Mouse (Mus musculus): ENCODE measurements around the gene Stmn3. TPM values are rescaled to one million over a fixed set of nuclear protein-coding genes. Genes with fewer than 3 reads are reported as not detected.
"Not testable (repeated sequence)": the region's sequence is repeated elsewhere in the genome, so short reads cannot be mapped to it uniquely, and the experiment has no call there.

The Stmn3 gene
- polyA plus RNA-seq, 1 experiment = not detected

- no peak overlapping the region for H3K27ac ChIP-seq (replicated peaks; ENCODE audit: low read depth, low read length)
- no peaks in the 10 kb centered on the region for H3K4me1 ChIP-seq (ENCODE audit: control insufficient read depth, insufficient read depth, insufficient read length, low read length)
These were observed 9.4 kb downstream of the Stmn3 start for GRCm38 (mm10) chr2:181304944-181305343.

GRCm38 (mm10) chr2:181302041-181302440, 12.3 kb downstream of the Stmn3 start:
- H3K4me1 ChIP-seq (ENCODE audit: control insufficient read depth, insufficient read depth, insufficient read length, low read length) = no peaks in the 10 kb centered on the region
- no peak overlapping the region for H3K4me3 ChIP-seq (ENCODE audit: insufficient read depth, low read depth, low read length)
- H3K27ac ChIP-seq (replicated peaks; ENCODE audit: low read depth, low read length) = no peak overlapping the region

More at GRCm38 (mm10) chr2:181304944-181305343, 9.4 kb downstream of the Stmn3 start:
- H3K4me3 ChIP-seq (ENCODE audit: insufficient read depth, low read depth, low read length) = no peak overlapping the region

GRCm38 (mm10) chr2:181290937-181291336, 23.4 kb downstream of the Stmn3 start:
- Histone ChIP-seq H3K27ac (replicated peaks; ENCODE audit: low read depth, low read length) (no peak overlapping the region), H3K4me3 (ENCODE audit: insufficient read depth, low read depth, low read length) (no peak overlapping the region), H3K4me1 (ENCODE audit: control insufficient read depth, insufficient read depth, insufficient read length, low read length) (no peaks in the 10 kb centered on the region; the same call in 1 of the 2 replicates)

GRCm38 (mm10) chr2:181288691-181289090, 25.6 kb downstream of the Stmn3 start:
- Histone ChIP-seq H3K4me1 (ENCODE audit: control insufficient read depth, insufficient read depth, insufficient read length, low read length) (no peaks in the 10 kb centered on the region; the same call in 1 of the 2 replicates), H3K4me3 (ENCODE audit: insufficient read depth, low read depth, low read length) (peak overlapping the region; percentile 91), H3K27ac (replicated peaks; ENCODE audit: low read depth, low read length) (no peak overlapping the region; the same call in 1 of the 2 replicates)

GRCm38 (mm10) chr2:181287958-181288350, 26.3 kb downstream of the Stmn3 start, which contains the start of gene Gmeb2:
Gene Gmeb2 (minus strand): TSS chr2:181288035.
- not testable (repeated sequence) for H3K4me1 ChIP-seq (ENCODE audit: control insufficient read depth, insufficient read depth, insufficient read length, low read length)
- H3K27ac ChIP-seq (replicated peaks; ENCODE audit: low read depth, low read length) = peak within 1 kb of the TSS; percentile 100
- peak within 1 kb of the TSS; percentile 100 for H3K4me3 ChIP-seq (ENCODE audit: insufficient read depth, low read depth, low read length)

- peak overlapping the region; percentile 100 for H3K27ac ChIP-seq (replicated peaks; ENCODE audit: low read depth, low read length)
These were observed 26.9 kb downstream of the Stmn3 start for GRCm38 (mm10) chr2:181287338-181287957.

GRCm38 (mm10) chr2:181286629-181287337, 27.5 kb downstream of the Stmn3 start:
- no peaks in the 10 kb centered on the region; the same call in 1 of the 2 replicates for H3K4me1 ChIP-seq (ENCODE audit: control insufficient read depth, insufficient read depth, insufficient read length, low read length)
- peak overlapping the region; percentile 100 for H3K27ac ChIP-seq (replicated peaks; ENCODE audit: low read depth, low read length)
- H3K4me3 ChIP-seq (ENCODE audit: insufficient read depth, low read depth, low read length) = peak overlapping the region; percentile 100

More at GRCm38 (mm10) chr2:181287338-181287957, 26.9 kb downstream of the Stmn3 start:
- H3K4me1 ChIP-seq (ENCODE audit: control insufficient read depth, insufficient read depth, insufficient read length, low read length) = no peaks in the 10 kb centered on the region; the same call in 1 of the 2 replicates
- peak overlapping the region; percentile 100 for H3K4me3 ChIP-seq (ENCODE audit: insufficient read depth, low read depth, low read length)

- H3K4me3 ChIP-seq (ENCODE audit: insufficient read depth, low read depth, low read length) = no peak overlapping the region
- H3K4me1 ChIP-seq (ENCODE audit: control insufficient read depth, insufficient read depth, insufficient read length, low read length) = 0 out of 2 replicates have a peak, but pooled peaks cover 3% of the 10 kb centered on the region
- H3K27ac ChIP-seq (replicated peaks; ENCODE audit: low read depth, low read length) = no peak overlapping the region
These were observed 34.3 kb downstream of the Stmn3 start for GRCm38 (mm10) chr2:181279968-181280367.

- Histone ChIP-seq H3K4me1 (ENCODE audit: control insufficient read depth, insufficient read depth, insufficient read length, low read length) (0 out of 2 replicates have a peak, but pooled peaks cover 3% of the 10 kb centered on the region), H3K27ac (replicated peaks; ENCODE audit: low read depth, low read length) (no peak overlapping the region), H3K4me3 (ENCODE audit: insufficient read depth, low read depth, low read length) (no peak overlapping the region)
These were observed 36.4 kb downstream of the Stmn3 start for GRCm38 (mm10) chr2:181277866-181278265.

- no peak overlapping the region for H3K4me3 ChIP-seq (ENCODE audit: insufficient read depth, low read depth, low read length)
- peaks cover 3% of the 10 kb centered on the region; the same call in 1 of the 2 replicates for H3K4me1 ChIP-seq (ENCODE audit: control insufficient read depth, insufficient read depth, insufficient read length, low read length)
- H3K27ac ChIP-seq (replicated peaks; ENCODE audit: low read depth, low read length) = peak overlapping the region; percentile 42; the same call in 1 of the 2 replicates
These were observed 37.5 kb downstream of the Stmn3 start for GRCm38 (mm10) chr2:181276766-181277165.

- H3K4me3 ChIP-seq (ENCODE audit: insufficient read depth, low read depth, low read length) = no peak overlapping the region
- H3K4me1 ChIP-seq (ENCODE audit: control insufficient read depth, insufficient read depth, insufficient read length, low read length) = peaks cover 3% of the 10 kb centered on the region; the same call in 1 of the 2 replicates
- H3K27ac ChIP-seq (replicated peaks; ENCODE audit: low read depth, low read length) = no peak overlapping the region
These were observed 39.7 kb downstream of the Stmn3 start for GRCm38 (mm10) chr2:181274639-181275038.

- Histone ChIP-seq H3K4me1 (ENCODE audit: control insufficient read depth, insufficient read depth, insufficient read length, low read length) (peaks cover 3% of the 10 kb centered on the region; the same call in 1 of the 2 replicates), H3K4me3 (ENCODE audit: insufficient read depth, low read depth, low read length) (no peak overlapping the region)
These were observed 40.5 kb downstream of the Stmn3 start for GRCm38 (mm10) chr2:181273829-181274228.

GRCm38 (mm10) chr2:181272092-181272491, 42.2 kb downstream of the Stmn3 start:
- no peak overlapping the region for H3K4me3 ChIP-seq (ENCODE audit: insufficient read depth, low read depth, low read length)
- H3K4me1 ChIP-seq (ENCODE audit: control insufficient read depth, insufficient read depth, insufficient read length, low read length) = no peaks in the 10 kb centered on the region; the same call in 1 of the 2 replicates
- H3K27ac ChIP-seq (replicated peaks; ENCODE audit: low read depth, low read length) = peak overlapping the region; percentile 43; the same call in 1 of the 2 replicates

More at GRCm38 (mm10) chr2:181273829-181274228, 40.5 kb downstream of the Stmn3 start:
- H3K27ac ChIP-seq (replicated peaks; ENCODE audit: low read depth, low read length) = no peak overlapping the region

GRCm38 (mm10) chr2:181266839-181267238, 47.5 kb downstream of the Stmn3 start:
- Histone ChIP-seq H3K27ac (replicated peaks; ENCODE audit: low read depth, low read length) (no peak overlapping the region), H3K4me1 (ENCODE audit: control insufficient read depth, insufficient read depth, insufficient read length, low read length) (no peaks in the 10 kb centered on the region), H3K4me3 (ENCODE audit: insufficient read depth, low read depth, low read length) (no peak overlapping the region)
